12 mouse cellular contexts compared by ENCODE assay signal in the genomic region with DNA sequence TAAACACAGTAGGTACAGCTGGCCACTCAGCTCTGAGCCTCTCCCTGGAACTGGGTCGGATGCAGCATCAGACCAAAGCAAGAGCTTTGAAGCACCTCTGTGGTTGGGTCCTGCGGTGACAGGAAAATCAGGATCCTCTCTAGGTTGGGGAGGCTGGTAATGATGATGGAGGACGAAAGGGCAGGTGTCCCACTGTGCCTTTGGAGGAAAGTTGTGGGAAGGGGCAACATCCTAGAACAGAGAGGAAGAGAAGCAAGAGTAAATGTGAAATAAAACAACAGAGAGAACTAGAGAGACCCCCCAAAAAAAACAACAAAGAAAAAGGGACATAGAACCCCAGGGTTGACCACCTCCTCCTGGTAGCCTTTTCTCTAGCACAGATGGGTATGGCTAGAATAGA. TPM values are rescaled to one million over a fixed set of nuclear protein-coding genes. Genes with fewer than 3 reads are reported as not detected.
DNase-seq lines count a peak whose midpoint lies in the region; ATAC-seq lines count a peak whose summit lies in the region.
"Had no signal": no experiment of that assay in that cellular context is flagged by ENCODE, and none has a peak within 500 bp of the region (broad histone marks: within the 10 kb centered on the region; RNA-seq: fewer than 3 reads in every experiment).

A gene (minus strand): TSS at position 101 of the 400 bp plus-strand sequence.

- no peak for DNase-seq in hindbrain, embryonic 10.5 days (ENCODE audit: low spot score)
- DNase-seq in adrenal gland, postnatal 14 days: no peak
- DNase-seq in gastrocnemius, postnatal 14 days: no peak
- DNase-seq in left cerebral cortex, postnatal 36 days (ENCODE audit: low spot score in 2 of 2): no peak
- no peak for DNase-seq in heart, adult 18-20 months
- no peak for DNase-seq in limb, embryonic 10.5 days (ENCODE audit: low spot score)
- no peak for DNase-seq in heart, postnatal 14 days
- DNase-seq: kidney, adult 2 months; lung, postnatal 10 days; right cerebral cortex, adult 18-20 months had no signal

- no peaks in the 10 kb centered on the region for H3K27me3 ChIP-seq in hindbrain, embryonic 15.5 days
- H3K27me3 ChIP-seq in hindbrain, embryonic 10.5 days (ENCODE audit: insufficient read depth, poor library complexity, severe bottlenecking): no peaks in the 10 kb centered on the region; the same call in 1 of the 2 replicates
- no peaks in the 10 kb centered on the region for H3K27me3 ChIP-seq in limb, embryonic 10.5 days (ENCODE audit: low read depth, poor library complexity, severe bottlenecking)
- H3K27me3 ChIP-seq: forebrain, embryonic 15.5 days had no signal

- no peaks in the 10 kb centered on the region for H3K4me1 ChIP-seq in hindbrain, embryonic 15.5 days (replicated peaks)
- H3K4me1 ChIP-seq in hindbrain, embryonic 10.5 days (replicated peaks): no peaks in the 10 kb centered on the region
- no peaks in the 10 kb centered on the region for H3K4me1 ChIP-seq in limb, embryonic 10.5 days
- H3K4me1 ChIP-seq: forebrain, embryonic 15.5 days had no signal

- intact Hi-C loops in gastrocnemius, postnatal 14 days (cut with DNase I; ENCODE audit: low total_unique reads): no loop called here
- intact Hi-C loops in left cerebral cortex, postnatal 36 days (cut with DNase I): no loop called here
- intact Hi-C loops in heart, postnatal 14 days (cut with DNase I): no loop called here

- H3K9ac ChIP-seq in hindbrain, embryonic 15.5 days: no peak within 1 kb of the TSS
- H3K9ac ChIP-seq: forebrain, embryonic 15.5 days had no signal

- ATAC-seq in hindbrain, embryonic 15.5 days (ENCODE audit: low FRiP score, low read depth): no peak
- ATAC-seq: forebrain, embryonic 15.5 days had no signal

- WGBS in hindbrain, embryonic 15.5 days: 58% methylated on average over 3 of the region's 3 CpGs
- WGBS in hindbrain, embryonic 10.5 days: 49% methylated on average over 3 of the region's 3 CpGs
- WGBS in limb, embryonic 10.5 days: 62% methylated on average over 3 of the region's 3 CpGs

- no peak within 1 kb of the TSS for H3K27ac ChIP-seq in hindbrain, embryonic 15.5 days (replicated peaks)
- no peak within 1 kb of the TSS for H3K27ac ChIP-seq in hindbrain, embryonic 10.5 days
- H3K27ac ChIP-seq in limb, embryonic 10.5 days: no peak within 1 kb of the TSS
- H3K27ac ChIP-seq: forebrain, embryonic 15.5 days had no signal

- H3K9me3 ChIP-seq in hindbrain, embryonic 15.5 days: no peaks in the 10 kb centered on the region
- no peaks in the 10 kb centered on the region for H3K9me3 ChIP-seq in hindbrain, embryonic 10.5 days
- H3K9me3 ChIP-seq in limb, embryonic 10.5 days (replicated peaks): no peaks in the 10 kb centered on the region
- H3K9me3 ChIP-seq: forebrain, embryonic 15.5 days had no signal

- H3K36me3 ChIP-seq in hindbrain, embryonic 15.5 days: no peaks in the 10 kb centered on the region
- H3K36me3 ChIP-seq in hindbrain, embryonic 10.5 days: no peaks in the 10 kb centered on the region
- H3K36me3 ChIP-seq in limb, embryonic 10.5 days: no peaks in the 10 kb centered on the region
- H3K36me3 ChIP-seq: forebrain, embryonic 15.5 days had no signal

- H3K4me2 ChIP-seq in hindbrain, embryonic 15.5 days: no peak within 1 kb of the TSS
- H3K4me2 ChIP-seq: forebrain, embryonic 15.5 days had no signal

- H3K4me3 ChIP-seq in hindbrain, embryonic 15.5 days: no peak within 1 kb of the TSS
- no peak within 1 kb of the TSS for H3K4me3 ChIP-seq in hindbrain, embryonic 10.5 days
- H3K4me3 ChIP-seq in limb, embryonic 10.5 days: no peak within 1 kb of the TSS
- H3K4me3 ChIP-seq: forebrain, embryonic 15.5 days had no signal

RNA-seq across cellular contexts. Expression of the gene that starts here (rescaled TPM):
- polyA plus RNA-seq in hindbrain, embryonic 15.5 days (2015; fragmentation: Nextera tagmentation; extraction: Ambion mirVana): 16.6 and 17.1 TPM in 2 replicates
- 0.68 and 1.1 TPM in 2 replicates for polyA plus RNA-seq in hindbrain, embryonic 10.5 days (2016; fragmentation: Nextera tagmentation; extraction: Ambion mirVana)
- total RNA-seq in adrenal gland, postnatal 14 days (2021): 43.9 and 45.2 TPM in 2 replicates
- total RNA-seq in gastrocnemius, postnatal 14 days (2021): 10 to 100 TPM; 35.5 to 50.7 TPM
- 100 to 1,000 TPM; 177 to 194 TPM for total RNA-seq in left cerebral cortex, postnatal 36 days (2021)
- total RNA-seq in heart, adult 18-20 months (2021): under 1 TPM; 0.69 to 0.79 TPM
- 0.13 and 0.86 TPM in 2 replicates for polyA plus RNA-seq in limb, embryonic 10.5 days (2016; fragmentation: Nextera tagmentation; extraction: Ambion mirVana)
- total RNA-seq in heart, postnatal 14 days (2021): under 1 TPM; 0.39 to 0.98 TPM

Comparison
In these comparisons a context has a peak if more than half of its experiments do, and no peak if none do; other contexts are left out.
1. RNA of the gene that starts here (total RNA-seq): 177 to 194 TPM in left cerebral cortex, postnatal 36 days, 35.5 to 50.7 TPM in gastrocnemius, postnatal 14 days and 43.9 to 45.2 TPM in adrenal gland, postnatal 14 days; 0.39 to 0.98 TPM in heart, postnatal 14 days and 0.69 to 0.79 TPM in heart, adult 18-20 months; every median in the first group is over 10 times any median in the second.